Mouse (Mus musculus) midbrain, embryonic 14.5 days (tissue): Measurements from ENCODE around the gene Smim14. TPM values are rescaled to one million over a fixed set of nuclear protein-coding genes. Genes with fewer than 3 reads are reported as not detected.

ENCODE experiments used
- ATAC-seq: fragments of 200-750 bp; cut with Nextera tagmentation; 2 replicates; pipeline ENCODE4 v1.8.0; 2017; ENCODE audit warnings: moderate number of reproducible peaks, moderate library complexity; ENCODE audit not compliant: low FRiP score, low TSS enrichment
- DNase-seq: peaks from one replicate; pipeline ENCODE4 v3.0.0-alpha.2; 2015
- H3K27ac ChIP-seq: fragments of 300-500 bp; sonication (generic); replicated peaks from 2 replicates; pipeline ENCODE4 v1.5.1; 2014; ENCODE audit warnings: mild to moderate bottlenecking, low read depth, low read length, moderate library complexity
- H3K27me3 ChIP-seq: fragments of 300-500 bp; sonication (generic); 2 replicates; pipeline ENCODE4 v1.6.1; 2014; ENCODE audit warnings: low read length, control low read depth, mixed read lengths; ENCODE audit not compliant: control insufficient read depth, insufficient read depth
- H3K36me3 ChIP-seq: fragments of 300-500 bp; sonication (generic); 2 replicates; pipeline ENCODE4 v1.6.1; 2014; ENCODE audit warnings: low read length, control low read depth; ENCODE audit not compliant: control insufficient read depth, insufficient read depth
- H3K4me1 ChIP-seq: fragments of 300-500 bp; sonication (generic); 2 replicates; pipeline ENCODE4 v1.6.1; 2014; ENCODE audit warnings: mild to moderate bottlenecking, antibody characterized with exemption, low read length, control low read depth; ENCODE audit not compliant: control insufficient read depth, insufficient read depth
- H3K4me2 ChIP-seq: fragments of 300-500 bp; sonication (generic); 2 replicates; pipeline ENCODE4 v1.6.1; 2014; ENCODE audit warnings: mild to moderate bottlenecking, low read length, moderate library complexity
- H3K4me3 ChIP-seq: fragments of 300-500 bp; sonication (generic); replicated peaks from 2 replicates; pipeline ENCODE4 v1.5.1; 2014; ENCODE audit warnings: low read depth, low read length
- H3K9ac ChIP-seq: fragments of 300-500 bp; sonication (generic); replicated peaks from 2 replicates; pipeline ENCODE4 v1.6.1; 2014; ENCODE audit warnings: mild to moderate bottlenecking, low read length, moderate library complexity
- H3K9me3 ChIP-seq: fragments of 300-500 bp; sonication (generic); 2 replicates; pipeline ENCODE4 v1.6.1; 2016; ENCODE audit warnings: low read length, control low read depth, mixed read lengths; ENCODE audit not compliant: control insufficient read depth
- WGBS: fragments of 180-500 bp; shearing (Covaris S2); extraction: QIAGEN DNeasy Blood & Tissue Kit; methylation state at CpG from one replicate; pipeline ENCODE4 v1.1.7; 2014; 5-methylcytosine and 5-hydroxymethylcytosine counted together
- polyA plus RNA-seq: library from polyadenylated mRNA; unstranded; fragments of >200 nt; fragmentation: Nextera tagmentation; extraction: Ambion mirVana; gene quantifications from 2 replicates; pipeline ENCODE4 v1.2.1, GENCODE M21; 2014

The Smim14 gene
- 196 and 212 TPM in 2 replicates for polyA plus RNA-seq

DNA sequence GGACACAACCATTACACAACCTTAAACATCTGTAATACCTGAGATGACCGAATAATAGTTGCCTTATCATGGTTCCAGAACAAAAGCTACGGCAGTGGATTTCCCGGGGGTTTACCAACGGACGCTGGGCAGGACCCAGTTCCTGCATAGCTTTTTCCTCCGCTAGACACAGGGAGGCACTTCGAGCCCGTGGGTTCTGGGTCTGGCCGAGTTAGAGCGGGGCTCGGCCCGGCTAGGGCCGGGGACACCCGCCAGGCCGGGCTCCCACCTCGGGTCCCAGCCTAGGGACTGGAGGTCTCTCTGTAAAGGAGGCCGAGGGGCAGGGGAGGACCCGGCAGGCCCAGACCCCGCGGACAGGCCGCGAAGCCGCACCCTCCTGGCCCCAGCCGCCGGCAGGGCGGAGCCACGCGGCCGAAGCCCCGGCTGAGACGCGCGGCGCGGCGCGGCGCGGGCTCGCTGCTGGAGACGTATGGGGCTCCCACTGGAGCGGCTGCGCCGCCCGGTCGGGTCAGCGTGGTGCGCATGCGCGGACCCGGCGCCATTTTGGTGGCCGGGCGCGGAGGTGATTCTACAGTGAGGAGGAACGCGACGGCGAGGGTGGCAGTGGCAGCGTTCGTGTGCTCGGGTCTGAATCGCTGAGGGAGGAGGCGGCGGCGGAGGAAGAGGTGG, at the start of gene Smim14, which contains the start of gene Ube2k:
Smim14 (minus strand) TSS at position 434 of the 669 bp plus-strand sequence.
Ube2k (plus strand) TSS at position 483 of the 669 bp plus-strand sequence.
- ATAC-seq, result peak; percentile 96
- under 1% methylated on average over 63 of the region's 66 CpGs for WGBS

DNA sequence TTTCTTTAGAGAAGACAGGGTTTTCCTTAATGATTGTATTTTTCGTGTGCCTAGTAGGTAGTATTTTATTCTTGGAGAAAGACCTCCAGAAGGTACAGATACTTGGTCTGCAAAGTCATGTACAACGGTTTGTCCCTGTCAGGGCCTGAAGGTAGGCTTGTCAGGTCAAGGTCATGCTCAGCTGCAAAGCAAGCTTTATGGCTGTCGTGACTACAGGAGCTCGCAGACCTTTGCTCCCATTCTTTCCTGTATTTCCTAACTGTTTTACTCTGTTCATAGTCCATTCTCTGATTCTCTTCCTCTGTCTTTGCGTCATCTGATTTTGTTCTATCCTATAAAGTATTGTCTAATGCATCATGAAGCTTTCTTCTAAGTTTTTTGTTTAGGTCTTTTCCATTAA, 49.3 kb upstream of the Smim14 start:
- H3K4me2 ChIP-seq, result no peak overlapping the region
- H3K36me3 ChIP-seq, result peaks cover 28% of the 10 kb centered on the region
- DNase-seq, result no peak
- no peaks in the 10 kb centered on the region for H3K9me3 ChIP-seq
- H3K9ac ChIP-seq, result no peak overlapping the region
- H3K27ac ChIP-seq, result no peak overlapping the region
- no peaks in the 10 kb centered on the region for H3K27me3 ChIP-seq
- no peak overlapping the region for H3K4me3 ChIP-seq
- no peaks in the 10 kb centered on the region for H3K4me1 ChIP-seq
- no peak for ATAC-seq
- WGBS, result 94% methylated on average over 5 of the region's 5 CpGs

More for the DNA sequence above, at the start of gene Smim14, which contains the start of gene Ube2k:
- no peaks in the 10 kb centered on the region for H3K9me3 ChIP-seq
- peak within 1 kb of the TSS; percentile 98 for H3K27ac ChIP-seq
- peak within 1 kb of the TSS; percentile 88 for H3K4me3 ChIP-seq
- no peaks in the 10 kb centered on the region for H3K27me3 ChIP-seq
- peaks cover 15% of the 10 kb centered on the region for H3K4me1 ChIP-seq
- peak within 1 kb of the TSS; percentile 73 for H3K4me2 ChIP-seq
- H3K36me3 ChIP-seq, result no peaks in the 10 kb centered on the region
- peak within 1 kb of the TSS; percentile 94 for H3K9ac ChIP-seq
- DNase-seq, result peak; percentile 97

DNA sequence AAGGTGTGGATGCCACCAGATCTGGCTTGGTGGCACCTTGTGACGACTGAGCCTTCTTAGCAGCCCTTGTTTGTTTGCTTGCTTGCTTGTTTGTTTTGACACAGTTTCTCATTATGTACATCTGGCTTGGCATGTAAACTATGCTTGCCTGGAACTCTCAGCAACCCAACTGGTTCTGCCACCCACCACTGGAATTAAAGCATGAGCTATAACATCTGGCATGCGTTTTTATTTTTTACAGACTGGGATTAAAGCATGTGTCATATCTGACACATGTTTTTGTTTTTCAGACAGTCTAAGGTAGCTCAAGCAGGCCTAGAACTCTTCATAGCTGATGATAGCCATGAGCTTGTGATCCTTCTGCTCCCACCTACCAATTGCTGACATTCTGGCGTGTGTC, 41.6 kb upstream of the Smim14 start:
- Histone ChIP-seq H3K27me3 (no peaks in the 10 kb centered on the region), H3K9me3 (no peaks in the 10 kb centered on the region), H3K4me1 (no peaks in the 10 kb centered on the region), H3K4me2 (no peak overlapping the region), H3K9ac (no peak overlapping the region), H3K36me3 (peaks cover 22% of the 10 kb centered on the region), H3K4me3 (no peak overlapping the region), H3K27ac (no peak overlapping the region)
- ATAC-seq (no peak), DNase-seq (no peak)
- 96% methylated on average over 3 of the region's 3 CpGs for WGBS

DNA sequence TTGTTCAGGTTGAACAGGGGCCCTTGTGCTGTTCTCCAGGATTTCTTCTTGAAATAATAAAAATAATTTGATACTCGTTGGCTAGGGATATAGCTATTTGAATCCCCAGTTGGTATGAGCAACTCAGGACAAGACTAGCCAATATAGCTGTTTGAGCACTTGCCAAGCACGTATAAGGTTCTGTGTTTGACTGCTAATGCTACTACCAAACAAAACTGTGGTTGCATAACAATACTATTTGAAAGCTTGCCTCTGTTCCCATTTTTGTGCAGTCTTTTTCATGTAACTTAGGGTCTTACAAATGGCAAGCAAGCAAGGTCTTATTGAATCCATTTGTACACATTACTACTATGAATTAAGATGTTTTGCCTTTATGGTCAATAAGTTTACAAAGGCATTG, 38.9 kb upstream of the Smim14 start:
- Histone ChIP-seq H3K36me3 (peaks cover 18% of the 10 kb centered on the region), H3K4me3 (no peak overlapping the region), H3K4me1 (no peaks in the 10 kb centered on the region), H3K9me3 (no peaks in the 10 kb centered on the region), H3K4me2 (no peak overlapping the region), H3K27me3 (no peaks in the 10 kb centered on the region), H3K9ac (no peak overlapping the region), H3K27ac (no peak overlapping the region)
- no peak for ATAC-seq
- 84% methylated on average over 2 of the region's 2 CpGs for WGBS
- DNase-seq, result no peak

DNA sequence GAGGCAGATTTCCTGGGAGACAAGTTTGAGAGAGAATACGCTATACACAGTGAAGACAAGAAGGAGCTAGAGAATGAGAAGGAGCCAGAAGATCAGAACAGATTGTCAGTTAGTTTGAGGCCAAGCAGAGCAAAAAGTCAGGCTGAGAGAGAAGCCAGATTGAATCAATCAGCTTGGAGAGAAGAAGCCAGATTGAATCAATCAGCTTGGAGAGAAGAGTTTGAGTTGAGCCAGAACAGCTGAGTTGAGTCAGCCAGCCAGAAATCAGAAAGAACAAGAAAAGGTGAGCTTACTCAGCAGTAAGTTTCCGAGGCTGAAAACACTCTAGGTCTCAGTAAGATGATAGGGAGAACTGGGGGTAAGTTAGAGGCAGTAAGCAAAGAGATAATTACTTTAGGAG, 37.9 kb upstream of the Smim14 start:
- WGBS, result 87% methylated on average over 2 of the region's 2 CpGs
- Histone ChIP-seq H3K4me3 (no peak overlapping the region), H3K9ac (no peak overlapping the region), H3K9me3 (no peaks in the 10 kb centered on the region), H3K4me2 (no peak overlapping the region), H3K4me1 (no peaks in the 10 kb centered on the region), H3K36me3 (peaks cover 15% of the 10 kb centered on the region), H3K27ac (no peak overlapping the region), H3K27me3 (no peaks in the 10 kb centered on the region)
- DNase-seq, result no peak
- ATAC-seq, result no peak

DNA sequence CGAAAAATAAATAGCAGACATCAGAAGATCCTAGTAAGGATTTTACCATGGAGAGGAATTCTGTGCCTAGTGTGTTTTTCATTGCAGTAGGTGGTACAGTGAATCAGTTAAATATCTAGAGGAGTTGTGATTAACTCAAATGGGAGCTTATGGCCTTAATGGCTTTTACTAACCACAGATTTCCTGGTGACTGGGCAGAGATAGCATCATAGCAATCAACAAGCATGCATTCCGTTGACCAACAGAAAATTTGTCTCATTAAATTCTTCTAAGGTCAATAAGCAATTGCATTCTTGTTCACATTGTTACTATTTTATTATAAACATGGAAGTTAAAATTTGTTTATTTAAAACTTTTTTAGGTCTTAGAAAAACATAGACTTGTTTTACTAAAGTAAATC, 28.5 kb upstream of the Smim14 start:
- H3K27ac ChIP-seq, result no peak overlapping the region
- no peak for ATAC-seq
- H3K36me3 ChIP-seq, result 0 out of 2 replicates have a peak, but pooled peaks cover 11% of the 10 kb centered on the region
- H3K9ac ChIP-seq, result no peak overlapping the region
- 94% methylated on average over 2 of the region's 2 CpGs for WGBS
- no peaks in the 10 kb centered on the region for H3K4me1 ChIP-seq
- H3K27me3 ChIP-seq, result no peaks in the 10 kb centered on the region
- H3K4me3 ChIP-seq, result no peak overlapping the region
- H3K4me2 ChIP-seq, result no peak overlapping the region
- H3K9me3 ChIP-seq, result no peaks in the 10 kb centered on the region
- no peak for DNase-seq

DNA sequence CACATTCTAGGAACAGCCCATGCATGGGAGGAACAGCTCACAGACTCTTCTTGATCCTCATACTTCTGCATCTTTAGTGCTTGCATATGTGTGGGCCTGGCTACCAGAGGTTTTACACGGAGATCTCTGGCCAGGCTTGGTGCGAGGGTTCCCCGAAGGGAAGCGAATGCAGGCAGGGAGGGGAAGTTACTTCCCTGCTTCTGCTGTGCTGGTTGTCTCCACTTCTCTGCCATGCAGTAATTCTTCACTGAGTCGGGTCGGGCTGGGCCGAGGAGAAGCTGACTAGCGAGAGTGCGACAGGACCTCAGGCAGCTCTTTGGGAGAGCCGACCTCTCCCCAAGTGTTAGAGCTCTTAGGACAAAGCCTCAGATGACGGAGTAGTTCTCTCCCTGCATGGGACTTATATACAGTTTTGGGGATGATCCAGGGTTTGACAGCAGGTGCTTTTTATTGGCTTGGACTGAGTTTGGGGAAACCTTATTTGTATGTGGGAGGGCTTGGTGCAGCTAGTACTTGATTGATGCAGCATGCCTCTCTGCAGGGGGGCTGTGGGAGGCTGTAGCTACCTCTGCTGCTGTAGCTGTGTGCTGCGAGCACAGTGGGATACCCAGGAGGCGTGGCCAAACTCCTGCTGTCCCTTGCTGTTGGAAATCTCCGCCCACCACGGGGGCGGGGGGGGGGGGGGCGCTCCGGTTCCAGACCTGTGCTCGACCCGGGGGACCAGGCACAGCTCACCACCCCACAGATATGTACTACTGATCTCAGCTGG, 24.3 kb upstream of the Smim14 start:
- Histone ChIP-seq H3K9me3 (no peaks in the 10 kb centered on the region), H3K36me3 (0 out of 2 replicates have a peak, but pooled peaks cover 2% of the 10 kb centered on the region), H3K4me1 (no peaks in the 10 kb centered on the region), H3K4me3 (no peak overlapping the region), H3K4me2 (no peak overlapping the region), H3K9ac (peak overlapping the region; percentile 31; the same call in 1 of the 2 replicates), H3K27ac (no peak overlapping the region), H3K27me3 (no peaks in the 10 kb centered on the region)
- DNase-seq (peak; percentile 15), ATAC-seq (no peak)
- WGBS, result 27% methylated on average over 19 of the region's 20 CpGs

DNA sequence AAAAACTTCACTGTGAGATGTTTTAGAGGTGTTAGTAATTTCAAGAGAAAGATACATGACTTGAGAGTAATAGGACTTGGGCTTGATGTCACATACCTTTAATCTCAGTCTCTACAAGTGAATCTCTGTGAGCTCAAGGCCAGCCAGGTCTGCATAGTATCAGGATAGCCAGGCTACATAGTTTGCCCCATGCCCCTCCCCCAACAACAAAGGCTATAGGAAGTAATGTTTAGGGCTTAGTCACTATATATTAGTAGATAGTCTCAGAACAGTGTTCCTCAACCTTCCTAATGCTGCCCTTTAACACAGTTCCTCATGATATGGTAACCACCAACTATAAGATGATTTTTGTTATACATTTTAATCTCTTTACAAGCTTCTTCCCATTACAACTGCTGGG, 20.1 kb upstream of the Smim14 start:
- H3K9me3 ChIP-seq, result no peaks in the 10 kb centered on the region
- 0 out of 2 replicates have a peak, but pooled peaks cover 2% of the 10 kb centered on the region for H3K36me3 ChIP-seq
- H3K27me3 ChIP-seq, result no peaks in the 10 kb centered on the region
- no peak overlapping the region for H3K9ac ChIP-seq
- no peak for ATAC-seq
- H3K4me1 ChIP-seq, result no peaks in the 10 kb centered on the region
- H3K4me2 ChIP-seq, result no peak overlapping the region
- DNase-seq, result no peak
- H3K4me3 ChIP-seq, result no peak overlapping the region
- H3K27ac ChIP-seq, result no peak overlapping the region
